Mouse (Mus musculus) forebrain, embryonic 11.5 days (tissue): ENCODE results near the gene Tmem216. TPM values are rescaled to one million over a fixed set of nuclear protein-coding genes. Genes with fewer than 3 reads are reported as not detected.

Experiments used
- ATAC-seq: fragments of 200-750 bp; cut with Nextera tagmentation; replicated peaks from 2 replicates; pipeline ENCODE4 v1.8.0; 2017; ENCODE audit warnings: moderate TSS enrichment; ENCODE audit not compliant: low FRiP score
- DNase-seq: peaks from one replicate; pipeline ENCODE4 v3.0.0-alpha.2; 2017; ENCODE audit warnings: low spot score
- H3K27ac ChIP-seq: fragments of 300-500 bp; sonication (generic); 2 replicates; pipeline ENCODE4 v1.5.1; 2014; ENCODE audit warnings: low read depth, low read length
- H3K27me3 ChIP-seq: fragments of 300-500 bp; sonication (generic); 2 replicates; pipeline ENCODE4 v1.6.1; 2014; ENCODE audit warnings: mild to moderate bottlenecking, low read length, mixed read lengths; ENCODE audit not compliant: control insufficient read depth, insufficient read depth
- H3K36me3 ChIP-seq: fragments of 300-500 bp; sonication (generic); 2 replicates; pipeline ENCODE4 v1.6.1; 2014; ENCODE audit warnings: mild to moderate bottlenecking, low read length, moderate library complexity, mixed read lengths; ENCODE audit not compliant: control insufficient read depth, insufficient read depth
- H3K4me1 ChIP-seq: fragments of 300-500 bp; sonication (generic); replicated peaks from 2 replicates; pipeline ENCODE4 v1.6.1; 2014; ENCODE audit warnings: low read length, mixed read lengths; ENCODE audit not compliant: control insufficient read depth, insufficient read depth
- H3K4me2 ChIP-seq: fragments of 300-500 bp; sonication (generic); 2 replicates; pipeline ENCODE4 v1.6.1; 2014; ENCODE audit warnings: low read depth, mild to moderate bottlenecking, low read length, moderate library complexity, mixed read lengths; ENCODE audit not compliant: severe bottlenecking
- H3K4me3 ChIP-seq: fragments of 300-500 bp; sonication (generic); 2 replicates; pipeline ENCODE4 v1.5.1; 2014; ENCODE audit warnings: low read depth, low read length
- H3K9ac ChIP-seq: fragments of 300-500 bp; sonication (generic); 2 replicates; pipeline ENCODE4 v1.6.1; 2014; ENCODE audit warnings: low read length
- H3K9me3 ChIP-seq: fragments of 300-500 bp; sonication (generic); 2 replicates; pipeline ENCODE4 v1.6.1; 2016; ENCODE audit warnings: low read length, mixed read lengths; ENCODE audit not compliant: control insufficient read depth
- WGBS: fragments of 180-500 bp; shearing (Covaris S2); extraction: QIAGEN DNeasy Blood & Tissue Kit; methylation state at CpG from one replicate; pipeline ENCODE4 v1.1.7; 2014; 5-methylcytosine and 5-hydroxymethylcytosine counted together
- polyA plus RNA-seq: library from polyadenylated mRNA; unstranded; fragments of >200 nt; fragmentation: Nextera tagmentation; extraction: Ambion mirVana; gene quantifications from 2 replicates; pipeline ENCODE4 v1.2.1, GENCODE M21; 2014

Tmem216 gene
- polyA plus RNA-seq, 1 experiment from 2014 or later, result 61.4 TPM

- Histone ChIP-seq H3K36me3 (no peaks in the 10 kb centered on the region; the same call in 1 of the 2 replicates), H3K4me2 (peak overlapping the region; percentile 79), H3K9me3 (no peaks in the 10 kb centered on the region), H3K27me3 (no peaks in the 10 kb centered on the region), H3K4me3 (peak overlapping the region; percentile 94), H3K4me1 (peaks cover 10% of the 10 kb centered on the region; the same call in 1 of the 2 replicates), H3K27ac (peak overlapping the region; percentile 96), H3K9ac (peak overlapping the region; percentile 99)
- DNase-seq, result no peak
- no peak for ATAC-seq
- under 1% methylated on average over 19 of the region's 19 CpGs for WGBS
These were observed 31.3 kb downstream of the Tmem216 start for GRCm38 (mm10) chr19:10524784-10525105.

- no peak for ATAC-seq
- Histone ChIP-seq H3K27ac (no peak overlapping the region), H3K9me3 (no peaks in the 10 kb centered on the region), H3K36me3 (no peaks in the 10 kb centered on the region; the same call in 1 of the 2 replicates), H3K4me3 (0 out of 2 replicates have a peak overlapping the region, but pooled peaks have one; percentile 94), H3K27me3 (no peaks in the 10 kb centered on the region), H3K4me2 (peak overlapping the region; percentile 24), H3K4me1 (peaks cover 10% of the 10 kb centered on the region; the same call in 1 of the 2 replicates), H3K9ac (no peak overlapping the region)
- DNase-seq, result no peak
- WGBS, result 87% methylated on average over 5 of the region's 5 CpGs
These were observed 32.5 kb downstream of the Tmem216 start for GRCm38 (mm10) chr19:10523483-10524080.

GRCm38 (mm10) chr19:10521926-10522325 is 34.1 kb downstream of the Tmem216 start:
- 91% methylated on average over 1 of the region's 1 CpGs for WGBS
- Histone ChIP-seq H3K4me1 (peaks cover 6% of the 10 kb centered on the region; the same call in 1 of the 2 replicates), H3K36me3 (peaks cover 2% of the 10 kb centered on the region; the same call in 1 of the 2 replicates), H3K9ac (no peak overlapping the region), H3K9me3 (no peaks in the 10 kb centered on the region), H3K27ac (no peak overlapping the region), H3K27me3 (no peaks in the 10 kb centered on the region), H3K4me3 (no peak overlapping the region), H3K4me2 (no peak overlapping the region)
- DNase-seq (no peak), ATAC-seq (no peak)

GRCm38 (mm10) chr19:10520355-10520754 is 35.7 kb downstream of the Tmem216 start:
- 61% methylated on average over 1 of the region's 1 CpGs for WGBS
- Histone ChIP-seq H3K9ac (no peak overlapping the region), H3K27me3 (no peaks in the 10 kb centered on the region), H3K4me1 (peaks cover 3% of the 10 kb centered on the region; the same call in 1 of the 2 replicates), H3K9me3 (no peaks in the 10 kb centered on the region), H3K4me3 (no peak overlapping the region), H3K36me3 (peaks cover 5% of the 10 kb centered on the region; the same call in 1 of the 2 replicates), H3K27ac (no peak overlapping the region), H3K4me2 (no peak overlapping the region)
- DNase-seq (no peak), ATAC-seq (no peak)

- H3K36me3 ChIP-seq, result no peaks in the 10 kb centered on the region; the same call in 1 of the 2 replicates
- no peaks in the 10 kb centered on the region for H3K9me3 ChIP-seq
- H3K4me2 ChIP-seq, result no peak overlapping the region
- ATAC-seq (no peak), DNase-seq (no peak)
- H3K27ac ChIP-seq, result no peak overlapping the region
- no peak overlapping the region for H3K9ac ChIP-seq
- H3K27me3 ChIP-seq, result no peaks in the 10 kb centered on the region
- no peaks in the 10 kb centered on the region for H3K4me1 ChIP-seq
- H3K4me3 ChIP-seq, result no peak overlapping the region
- WGBS, result 84% methylated on average over 6 of the region's 6 CpGs
These were observed 45.2 kb downstream of the Tmem216 start for GRCm38 (mm10) chr19:10510759-10511330.

GRCm38 (mm10) chr19:10502571-10502970 is 53.5 kb downstream of the Tmem216 start:
- WGBS, result 7% methylated on average over 4 of the region's 4 CpGs
- ATAC-seq, result peak; percentile 39; the same call in 1 of the 2 replicates

GRCm38 (mm10) chr19:10500581-10500980 is 55.5 kb downstream of the Tmem216 start:
- Histone ChIP-seq H3K27ac (no peak overlapping the region), H3K9me3 (no peaks in the 10 kb centered on the region), H3K9ac (no peak overlapping the region), H3K27me3 (no peaks in the 10 kb centered on the region), H3K4me1 (no peaks in the 10 kb centered on the region), H3K36me3 (peaks cover 5% of the 10 kb centered on the region; the same call in 1 of the 2 replicates), H3K4me3 (no peak overlapping the region), H3K4me2 (no peak overlapping the region)
- ATAC-seq (no peak), DNase-seq (peak; percentile 38)
- 91% methylated on average over 8 of the region's 8 CpGs for WGBS

More at GRCm38 (mm10) chr19:10502571-10502970, 53.5 kb downstream of the Tmem216 start:
- peak; percentile 64 for DNase-seq
- no peaks in the 10 kb centered on the region for H3K27me3 ChIP-seq
- no peak overlapping the region for H3K9ac ChIP-seq
- no peaks in the 10 kb centered on the region for H3K4me1 ChIP-seq
- H3K36me3 ChIP-seq, result peaks cover 5% of the 10 kb centered on the region; the same call in 1 of the 2 replicates
- no peaks in the 10 kb centered on the region for H3K9me3 ChIP-seq
- H3K4me2 ChIP-seq, result no peak overlapping the region
- no peak overlapping the region for H3K27ac ChIP-seq
- H3K4me3 ChIP-seq, result no peak overlapping the region

- H3K4me1 ChIP-seq, result no peaks in the 10 kb centered on the region
- WGBS, result 66% methylated on average over 8 of the region's 8 CpGs
- ATAC-seq (no peak), DNase-seq (peak; percentile 44)
- no peak overlapping the region for H3K9ac ChIP-seq
- H3K4me2 ChIP-seq, result no peak overlapping the region
- no peaks in the 10 kb centered on the region for H3K27me3 ChIP-seq
- no peaks in the 10 kb centered on the region for H3K9me3 ChIP-seq
- no peak overlapping the region for H3K27ac ChIP-seq
- no peak overlapping the region for H3K4me3 ChIP-seq
- peaks cover 5% of the 10 kb centered on the region; the same call in 1 of the 2 replicates for H3K36me3 ChIP-seq
These were observed 58.4 kb downstream of the Tmem216 start for GRCm38 (mm10) chr19:10497512-10498160.
